Mouse (Mus musculus) bone marrow, adult 2 months (tissue): ENCODE data around the gene Palm.

Source experiments
- CTCF ChIP-seq: fragments of 200-500 bp; IDR thresholded peaks from 2 replicates; pipeline ENCODE4 v1.5.1; 2011; ENCODE audit warnings: low read length, control low read depth; ENCODE audit not compliant: control insufficient read depth, insufficient read depth
- POLR2A ChIP-seq: fragments of 200-500 bp; IDR thresholded peaks from 2 replicates; pipeline ENCODE4 v1.6.1; 2011; ENCODE audit warnings: low read depth, mild to moderate bottlenecking, control low read depth, low read length, borderline replicate concordance; ENCODE audit not compliant: control insufficient read depth

GRCm38 (mm10) chr10:79859116-79859515 lies 65.7 kb downstream of the Palm start:
- TF ChIP-seq POLR2A (no peak), CTCF (no peak)
